Mouse (Mus musculus) urinary bladder, postnatal 14 days (tissue): Measurements from ENCODE around the gene C1qtnf1.
A peak's percentile ranks its signal among the peaks of the same experiment; 100 is the strongest.

ENCODE experiments used
- DNase-seq: peaks from one replicate; pipeline ENCODE4 v3.0.0; 2021; ENCODE audit warnings: low spot score

The C1qtnf1 gene

DNA sequence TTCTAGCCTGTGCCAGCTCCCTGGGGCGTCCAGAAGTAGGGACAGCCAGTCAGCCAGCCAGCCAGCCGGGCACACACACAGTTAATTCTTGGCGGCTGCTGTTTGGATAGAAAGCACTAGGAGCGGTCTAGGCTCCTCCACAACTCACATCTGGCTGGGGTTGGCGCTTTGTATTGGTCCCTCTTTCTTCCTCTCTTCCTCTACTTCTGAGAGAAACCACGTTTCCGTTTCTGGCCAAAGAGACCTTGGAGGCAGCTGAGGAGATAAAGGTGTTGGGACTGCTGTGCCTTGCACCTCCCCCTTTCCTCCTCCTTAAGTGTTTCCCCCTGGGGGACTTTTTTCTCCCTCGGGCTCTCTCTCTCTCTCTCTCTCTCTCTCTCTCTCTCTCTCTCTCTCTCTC lies at the start of gene C1qtnf1:
TSS of gene C1qtnf1 (plus strand) at position 218 of the 400 bp plus-strand sequence.
- DNase-seq, result peak; percentile 47

DNA sequence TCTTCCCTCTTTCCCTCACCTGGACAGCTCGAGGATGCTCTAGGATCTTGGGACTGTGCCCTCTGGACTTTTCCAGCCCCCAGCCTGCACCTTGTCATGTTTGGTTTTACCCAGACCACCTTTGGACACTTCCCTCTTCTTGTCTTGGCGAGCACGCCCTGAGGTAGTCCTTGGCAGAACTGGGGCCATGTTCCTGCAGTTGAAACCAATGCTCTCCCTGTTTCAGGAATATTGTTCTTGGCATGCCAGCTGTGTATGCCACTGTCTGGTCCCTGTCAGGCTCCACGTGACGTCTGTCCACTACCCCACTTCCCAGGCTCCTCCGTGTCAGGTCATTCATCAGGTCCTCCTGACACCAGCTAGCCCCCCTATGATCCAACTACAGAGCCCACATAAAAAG lies 49.3 kb upstream of the C1qtnf1 start:
- DNase-seq, result no peak

DNA sequence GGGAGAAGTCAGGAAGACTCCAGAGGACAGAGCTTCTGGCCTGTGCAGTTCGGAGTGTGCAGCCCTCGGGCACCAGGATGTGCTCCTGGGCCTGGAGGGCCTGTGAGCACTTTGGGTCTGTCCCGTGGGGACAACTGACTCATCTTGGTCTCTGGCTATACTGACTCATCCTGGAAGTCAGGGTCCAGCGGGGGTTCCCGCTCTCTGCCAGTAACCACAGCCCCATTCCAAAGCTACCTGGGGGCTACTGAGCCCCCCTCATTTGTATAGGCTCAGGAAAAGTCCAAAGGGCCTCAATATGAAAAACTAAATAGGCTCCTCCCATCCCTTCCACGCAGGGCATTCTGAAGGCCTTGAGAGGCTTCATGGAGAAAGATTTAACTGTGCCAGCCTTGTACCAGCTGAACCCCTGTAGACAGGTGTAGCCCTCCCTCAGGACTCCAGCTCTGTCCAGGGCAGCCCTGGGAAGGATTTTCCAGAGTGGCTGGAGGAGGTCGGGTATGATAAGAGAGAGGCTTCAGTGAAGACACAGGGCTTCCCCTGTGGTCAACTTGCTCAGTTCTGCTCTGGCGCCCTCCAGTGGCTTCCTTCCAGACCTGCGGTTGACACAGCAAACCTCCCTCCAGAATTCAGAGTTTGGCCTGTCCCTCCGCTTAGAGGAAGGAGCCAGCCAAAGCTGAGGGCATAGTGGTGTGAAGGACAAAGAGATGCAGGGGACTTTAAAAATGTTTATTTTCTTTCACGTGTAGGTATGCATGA lies 48.6 kb upstream of the C1qtnf1 start:
- DNase-seq, result peak; percentile 92

DNA sequence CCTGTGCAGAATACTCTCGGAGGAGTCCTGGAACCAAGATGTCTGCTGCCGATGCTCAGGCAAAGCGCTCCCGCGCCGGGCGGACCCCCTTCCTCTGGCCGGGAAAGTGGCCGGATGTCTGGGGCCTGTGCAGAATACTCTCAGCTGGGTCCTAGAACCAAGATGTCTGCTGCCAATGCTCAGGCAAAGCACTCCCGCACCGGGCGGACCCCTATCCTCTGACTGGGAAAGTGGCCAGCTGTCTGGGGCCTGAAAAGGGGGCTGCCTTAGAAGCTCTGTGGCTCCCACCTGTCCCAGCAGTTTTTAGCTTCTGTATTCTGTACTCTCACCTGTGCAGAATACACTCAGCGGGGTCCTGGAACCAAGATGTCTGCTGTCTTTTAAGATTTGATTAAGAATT lies 40.2 kb upstream of the C1qtnf1 start:
- DNase-seq, result peak; percentile 2

DNA sequence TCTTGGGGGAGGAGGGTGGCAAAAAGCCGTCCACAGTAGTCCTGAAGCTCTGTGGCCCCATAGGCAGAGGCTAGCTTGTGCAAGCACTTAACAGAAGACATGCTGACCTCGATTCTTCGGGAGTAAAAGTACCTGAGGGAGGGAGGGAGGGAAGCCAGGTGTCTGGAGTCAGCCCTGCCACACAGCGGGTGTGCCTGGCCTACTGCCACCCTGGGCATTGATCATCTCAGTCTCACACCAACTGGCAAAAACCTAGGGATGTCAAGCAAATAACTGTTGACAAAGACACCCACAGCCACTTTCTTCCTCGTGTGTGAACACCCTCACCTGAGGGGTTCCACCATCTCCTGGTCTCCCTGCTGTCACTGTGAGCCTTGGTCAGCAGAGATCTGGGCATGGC lies 34.0 kb upstream of the C1qtnf1 start:
- DNase-seq, result no peak

DNA sequence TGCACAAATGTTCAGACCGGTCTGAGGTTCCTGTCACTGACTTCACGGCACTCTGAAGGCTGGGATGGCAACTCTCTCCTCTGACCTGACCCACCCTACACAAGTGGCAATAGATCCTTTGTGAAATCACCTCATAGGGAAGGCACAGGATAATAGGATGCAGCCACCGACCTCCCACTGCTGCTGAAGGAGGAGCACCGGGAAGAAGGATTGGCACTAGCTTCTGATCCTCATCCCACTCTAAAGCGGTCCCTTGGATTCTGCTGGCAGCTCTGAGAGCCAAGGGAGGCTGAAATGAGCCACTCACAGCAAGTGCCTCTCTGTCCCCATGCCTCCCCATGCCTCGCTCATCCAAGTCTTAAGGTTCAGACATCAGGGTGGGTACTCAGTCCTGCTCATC lies 33.5 kb upstream of the C1qtnf1 start:
- DNase-seq, result peak; percentile 2

DNA sequence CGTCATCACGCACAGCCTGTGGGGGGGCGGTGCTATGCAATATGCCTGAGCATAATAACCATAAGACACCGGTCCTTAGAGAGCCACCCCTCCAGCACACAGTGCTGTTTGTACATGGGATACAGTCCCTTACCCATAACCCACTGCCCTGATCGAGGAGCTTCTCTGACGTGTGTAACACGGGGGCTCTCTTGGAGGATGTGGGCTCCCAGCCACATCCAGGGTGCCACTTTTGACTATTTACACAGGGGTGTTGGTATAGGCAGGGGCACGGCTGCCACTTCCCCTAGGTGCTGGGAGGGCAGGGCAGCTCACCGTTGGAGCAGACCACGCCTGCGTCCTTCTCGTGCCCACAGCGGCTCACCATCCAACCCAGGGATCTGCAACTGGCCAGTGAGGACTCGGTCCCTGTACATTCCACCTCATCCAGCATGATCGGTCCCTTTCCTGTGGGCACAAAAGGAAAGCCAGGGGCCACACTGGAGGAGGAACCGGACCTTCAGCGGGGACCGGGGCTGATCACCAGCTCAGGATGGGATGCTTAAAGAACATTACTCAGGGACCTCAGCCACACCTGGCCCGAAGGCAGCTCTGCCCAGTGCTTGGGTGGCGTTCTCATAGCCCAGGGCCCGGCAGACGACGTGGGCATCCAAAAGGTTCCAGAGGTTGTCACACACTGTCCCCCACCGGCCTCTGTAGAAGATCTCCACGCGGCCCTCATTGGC lies 30.0 kb upstream of the C1qtnf1 start:
- peak; percentile 2 for DNase-seq

DNA sequence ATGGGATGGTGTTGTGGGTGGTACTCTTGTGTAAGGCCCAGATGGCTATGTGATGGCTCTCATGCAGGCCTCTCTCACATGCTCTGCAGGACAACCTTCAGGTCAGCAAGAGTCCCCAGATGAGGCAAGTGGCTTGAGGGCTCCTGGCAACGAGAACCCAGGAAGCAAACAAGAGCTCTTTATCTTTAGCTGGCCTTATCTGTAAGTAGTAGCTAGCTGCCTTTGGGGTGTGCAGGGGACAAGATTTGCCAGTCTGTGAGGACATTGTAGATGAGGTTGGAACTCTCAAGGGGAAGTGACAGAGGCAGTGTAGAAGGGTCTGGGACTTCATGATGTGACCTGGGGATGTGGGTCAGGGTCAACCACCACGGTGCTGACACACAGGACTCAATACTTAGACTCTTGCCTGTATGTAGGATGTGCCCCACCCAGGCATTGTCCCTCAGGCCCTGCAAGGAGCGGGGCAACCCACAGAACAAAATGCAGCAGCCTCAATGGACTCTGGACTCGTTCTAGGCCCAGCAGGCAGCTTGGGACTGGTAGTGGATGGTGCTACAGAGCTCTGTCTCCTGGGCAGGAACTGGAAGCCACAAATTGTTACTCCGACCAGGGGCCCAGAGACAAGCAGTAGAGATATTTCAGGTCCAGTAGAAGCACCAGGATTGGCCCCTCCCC lies 28.0 kb upstream of the C1qtnf1 start:
- DNase-seq, result peak; percentile 3

DNA sequence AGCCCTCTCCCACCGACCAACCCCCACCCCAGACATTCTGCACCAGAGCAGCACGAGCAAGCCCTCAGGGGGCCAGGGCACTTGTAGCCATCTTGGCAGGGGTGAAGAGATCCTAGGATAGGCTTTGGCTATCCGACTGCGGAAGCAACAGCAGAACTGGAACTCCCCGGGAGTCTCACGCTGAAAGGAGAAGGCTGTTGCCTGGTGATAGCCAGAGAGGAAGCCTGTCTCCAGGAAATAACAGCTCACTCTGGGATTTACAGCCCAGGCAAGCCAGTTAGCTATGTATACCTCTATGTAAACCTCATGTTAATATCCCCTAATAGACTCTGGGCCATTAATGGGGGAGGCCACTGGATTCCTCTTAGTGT lies 27.5 kb upstream of the C1qtnf1 start:
- DNase-seq, result peak; percentile 32

DNA sequence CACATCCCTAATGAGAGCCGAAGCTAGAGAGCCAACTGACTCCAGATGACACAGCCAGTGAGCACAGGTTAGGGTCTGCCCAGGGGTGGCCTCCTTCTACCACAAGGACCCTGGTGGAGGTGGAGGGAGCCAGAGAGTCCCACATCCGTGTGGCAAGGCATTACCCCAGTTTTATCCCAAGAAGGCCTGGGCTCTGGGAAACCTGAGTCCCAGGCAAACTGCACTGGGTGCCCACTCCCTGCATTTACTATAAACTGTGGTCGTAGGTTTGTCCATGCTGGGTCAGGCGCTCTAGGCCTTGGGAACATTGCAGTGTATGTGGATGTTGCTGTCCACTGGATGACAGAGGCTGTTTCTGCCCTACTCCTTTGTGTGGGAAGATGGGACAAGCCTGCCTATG lies 26.8 kb upstream of the C1qtnf1 start:
- DNase-seq, result peak; percentile 9

DNA sequence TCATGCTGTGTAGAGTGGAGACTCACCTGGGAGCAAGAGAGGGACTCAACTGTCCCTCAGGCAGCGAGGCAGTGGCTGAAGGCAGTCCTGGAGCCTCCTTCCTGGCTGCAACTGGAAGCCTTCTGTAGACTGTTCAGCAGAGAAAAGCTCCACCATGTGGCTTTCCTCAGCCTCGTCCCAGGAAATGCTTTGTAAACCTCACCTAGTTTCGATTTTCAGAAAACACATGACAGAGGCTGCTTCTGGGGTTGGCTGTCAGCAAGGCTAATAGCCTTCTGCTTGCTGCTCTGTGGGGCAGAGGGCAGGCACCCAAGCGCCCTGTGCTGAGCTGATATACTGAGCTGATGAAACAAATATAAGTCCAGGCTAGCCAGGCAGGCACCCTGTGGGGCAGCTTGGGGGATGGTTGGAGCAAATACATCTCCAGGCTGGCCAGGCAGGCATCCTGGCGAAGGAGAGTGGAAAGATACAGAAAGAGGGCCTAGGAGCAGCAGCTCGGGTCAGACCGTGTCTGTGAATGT lies 26.2 kb upstream of the C1qtnf1 start, which contains the start of gene Lgals3bp:
TSS of gene Lgals3bp (minus strand) at position 333 of the 521 bp plus-strand sequence.
- peak; percentile 65 for DNase-seq

DNA sequence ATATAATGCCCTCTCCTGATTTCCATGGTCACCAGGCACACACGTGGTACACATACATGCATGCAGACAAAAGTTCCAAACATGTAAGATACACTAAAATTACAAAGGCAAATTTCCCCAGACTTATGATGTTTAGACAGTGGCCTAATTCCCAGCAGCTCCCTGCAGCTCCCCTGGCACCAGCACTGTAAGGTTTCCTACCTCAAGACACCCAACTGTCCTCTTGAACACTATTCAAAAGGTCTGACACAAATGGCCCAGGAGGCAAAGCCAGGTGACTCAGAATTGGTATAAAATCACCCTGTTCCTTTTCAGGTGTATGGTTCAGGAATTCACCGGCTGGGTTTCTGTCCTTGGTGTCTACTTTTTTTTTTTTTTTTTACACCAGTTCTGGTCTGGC lies 24.8 kb upstream of the C1qtnf1 start:
- peak; percentile 0 for DNase-seq

DNA sequence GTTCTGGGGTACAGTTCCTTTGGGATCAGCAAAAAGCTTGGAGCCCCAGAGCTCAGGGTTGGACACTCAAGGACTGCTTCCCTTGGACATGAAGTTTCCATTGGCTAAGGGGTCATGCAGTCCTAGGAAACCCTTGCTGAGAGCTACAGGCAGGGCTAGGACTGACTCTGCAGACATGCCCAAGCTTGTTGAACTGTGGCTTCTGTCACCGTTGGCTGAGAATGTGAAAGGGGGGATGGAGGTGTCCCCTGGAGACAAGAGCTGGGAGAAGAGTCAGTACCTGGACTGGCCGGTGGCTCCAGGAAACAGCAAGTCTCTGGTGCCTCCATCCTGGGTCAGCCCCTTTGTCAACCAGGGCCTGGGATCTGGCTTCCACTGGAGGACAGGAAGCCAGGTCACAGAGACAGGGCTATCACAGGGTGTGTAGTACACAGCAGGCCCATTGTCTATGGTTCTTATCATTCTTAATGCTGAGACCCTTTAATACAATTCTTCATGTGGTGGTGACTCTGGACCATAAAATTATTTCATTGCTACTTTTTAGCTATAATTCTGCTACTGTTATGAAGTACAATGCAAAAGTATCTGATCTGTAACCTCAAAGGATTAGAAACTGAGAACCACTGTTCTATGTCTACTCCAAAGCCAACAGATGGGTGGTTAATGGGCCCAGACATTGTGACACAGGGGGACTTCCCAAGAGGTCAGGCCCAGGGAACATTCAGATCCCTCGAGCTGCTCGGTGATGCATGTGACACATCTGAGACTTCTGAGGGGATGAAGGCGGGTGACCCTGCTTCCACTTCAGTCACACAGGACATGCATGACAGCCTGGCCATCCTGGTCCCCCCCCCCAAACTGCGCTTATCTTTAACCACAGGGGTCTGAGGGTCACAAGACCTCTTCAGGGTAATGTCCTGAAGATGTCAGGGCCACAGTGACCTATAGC lies 23.8 kb upstream of the C1qtnf1 start:
- DNase-seq, result peak; percentile 45

DNA sequence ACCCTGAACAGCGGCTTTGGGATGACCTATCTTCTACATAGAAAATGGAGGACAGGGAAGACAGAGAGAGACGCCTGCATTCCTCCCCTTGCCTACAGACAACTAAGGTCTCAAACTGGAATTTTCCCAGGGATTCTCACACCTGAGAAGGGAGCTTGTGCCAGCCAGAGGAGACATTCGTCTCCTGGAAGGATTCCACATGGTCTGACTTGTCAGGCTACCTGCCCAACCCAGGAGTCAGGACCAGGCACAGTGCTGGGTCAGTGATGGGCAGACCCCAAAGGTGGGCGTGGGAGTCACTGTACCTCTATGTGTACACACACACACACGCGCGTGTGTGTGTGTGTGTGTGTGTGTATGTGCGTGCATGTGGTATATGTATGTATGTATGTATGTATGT lies 22.7 kb upstream of the C1qtnf1 start:
- peak; percentile 2 for DNase-seq

DNA sequence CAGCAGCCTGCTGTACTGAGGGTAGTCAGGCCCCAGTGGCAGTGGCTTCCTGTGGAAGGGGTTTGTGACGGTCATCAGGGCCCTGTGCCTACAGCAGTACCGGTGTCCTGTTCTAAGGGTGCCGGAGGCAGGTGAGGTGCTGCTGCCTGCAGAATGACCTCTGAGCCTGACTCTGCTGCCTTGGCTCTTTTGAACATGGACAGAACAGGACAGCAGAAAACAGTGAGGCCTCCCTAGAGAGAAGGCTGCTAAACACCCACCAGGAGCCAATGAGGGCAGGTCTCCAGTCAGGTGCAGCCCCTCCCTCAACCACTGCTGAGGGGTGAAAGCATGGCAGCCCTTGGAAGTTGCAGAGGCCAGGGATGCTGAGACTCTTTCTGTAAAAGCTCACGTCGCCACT lies 21.5 kb upstream of the C1qtnf1 start:
- DNase-seq, result peak; percentile 3

DNA sequence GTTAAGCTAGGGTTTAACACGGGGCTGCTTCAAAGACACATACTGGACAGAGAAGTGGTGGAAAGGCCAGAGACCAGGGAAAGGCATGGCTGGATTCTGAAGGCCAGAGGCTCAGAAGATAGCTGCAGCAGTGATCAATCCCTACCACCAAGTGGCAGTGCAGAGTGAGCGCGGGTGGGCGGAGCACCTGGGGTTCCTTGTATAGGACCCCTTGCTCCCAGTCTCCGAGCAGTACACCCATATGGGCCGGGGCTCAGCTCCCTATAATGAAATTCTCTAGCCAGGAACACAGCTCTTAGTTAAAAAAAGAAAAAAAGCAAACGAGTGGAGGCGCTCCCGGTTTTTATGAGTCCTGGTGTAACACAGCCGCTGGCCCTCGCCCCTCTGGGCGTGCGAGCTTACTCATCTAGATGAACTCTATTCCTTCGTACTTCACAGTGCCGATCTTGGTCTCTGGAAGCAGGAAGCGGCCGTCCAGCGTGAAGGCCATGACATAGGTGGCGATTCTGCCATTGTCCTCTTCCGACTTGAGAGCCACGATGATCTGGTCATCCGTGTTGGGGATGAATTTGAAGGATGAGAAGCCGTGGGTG lies 20.6 kb upstream of the C1qtnf1 start:
- peak; percentile 63 for DNase-seq

DNA sequence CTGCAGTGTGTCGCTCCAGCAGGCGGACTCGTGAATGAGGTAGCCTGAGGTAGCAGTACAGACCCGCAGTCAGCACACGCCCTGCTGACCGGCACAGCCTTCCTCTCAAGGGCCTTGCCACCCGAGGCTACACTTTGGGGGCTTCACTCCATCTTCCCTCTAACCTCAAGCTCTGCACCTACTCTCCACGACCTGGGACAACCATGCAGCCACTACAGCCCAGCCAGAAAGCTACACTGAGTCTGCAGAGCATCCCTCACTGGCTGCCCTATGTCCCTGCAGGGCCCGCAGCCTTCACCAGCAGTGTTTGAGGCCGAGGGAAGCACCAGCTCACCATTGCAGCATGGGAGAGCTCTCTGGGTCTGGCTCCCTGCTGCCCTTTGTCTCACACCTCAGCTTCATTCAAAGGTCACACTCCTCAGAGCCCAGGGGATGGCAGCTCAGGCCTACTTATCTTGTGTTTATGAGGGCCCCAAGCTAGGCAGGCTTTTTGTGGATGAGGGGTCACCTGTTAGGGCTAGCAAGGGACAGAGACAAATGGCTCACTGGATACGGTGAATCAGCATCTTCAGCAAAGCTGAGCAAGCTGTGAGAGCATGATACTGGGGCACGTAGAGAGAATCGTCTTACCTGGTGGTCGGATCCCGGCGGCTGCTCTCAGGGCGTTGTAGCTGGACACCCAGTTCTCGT lies 19.8 kb upstream of the C1qtnf1 start:
- no peak for DNase-seq

DNA sequence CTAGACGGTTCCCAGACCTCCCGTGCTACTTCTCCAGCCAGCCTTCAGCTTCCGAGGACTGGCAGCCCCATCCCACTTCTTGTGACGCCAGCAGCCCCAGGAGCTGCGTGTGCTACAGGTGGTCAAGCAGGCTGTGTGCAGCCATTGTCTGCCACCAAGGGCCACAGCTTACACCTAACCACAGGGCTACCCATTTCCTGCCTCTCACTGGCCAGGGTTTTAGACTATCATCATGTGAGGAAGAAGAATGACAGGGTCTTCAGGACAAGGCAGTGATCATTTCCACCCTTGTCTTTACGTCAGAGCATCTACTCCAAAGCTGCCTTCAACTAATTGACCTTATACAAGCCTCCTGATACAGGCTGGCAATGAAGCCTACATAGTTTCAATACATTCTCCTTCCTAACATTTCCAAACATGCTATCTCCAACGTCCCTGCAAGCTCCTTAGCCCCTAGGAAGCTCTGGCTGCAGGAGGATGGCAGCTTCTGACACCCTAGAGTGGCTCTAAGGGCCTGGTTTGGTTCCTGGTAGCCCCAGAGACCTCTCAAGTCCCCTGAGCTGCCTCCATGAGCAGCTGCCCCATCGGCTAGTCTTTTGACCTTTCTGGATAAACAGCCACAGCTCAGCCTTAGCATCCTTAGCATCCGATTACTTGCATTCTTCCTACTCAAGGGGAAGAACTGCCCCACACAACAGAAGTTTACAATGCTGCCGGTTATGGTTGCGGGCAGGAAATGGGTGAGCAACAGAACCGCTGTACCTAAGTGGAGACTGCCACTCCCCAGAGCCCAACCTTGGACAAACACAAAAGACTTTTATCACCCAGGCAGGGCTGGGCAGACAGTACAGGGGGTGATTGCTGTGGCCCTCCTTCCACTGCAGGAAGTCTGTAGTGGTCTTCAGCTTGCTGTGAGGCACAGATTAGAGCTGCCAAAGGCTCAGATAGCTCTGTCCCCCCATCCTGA lies 18.6 kb upstream of the C1qtnf1 start:
- peak; percentile 61 for DNase-seq

DNA sequence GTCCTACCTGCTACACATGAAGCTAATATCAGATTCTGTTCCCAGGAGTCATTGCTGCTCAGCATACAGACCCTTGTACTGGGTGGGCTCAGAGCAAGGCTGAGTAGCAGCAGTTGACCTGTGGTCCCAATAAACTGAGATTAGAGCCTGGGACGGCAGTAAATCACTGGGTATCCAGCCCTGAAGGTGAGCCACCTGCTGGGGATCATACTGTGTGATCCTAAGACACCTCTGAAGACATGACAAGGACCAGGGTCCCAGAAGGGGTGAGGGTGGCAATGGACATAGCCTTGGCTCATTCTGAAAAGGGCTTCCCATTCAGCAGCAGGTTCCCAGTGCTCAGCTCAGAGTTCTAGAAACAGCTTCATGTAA lies 17.9 kb upstream of the C1qtnf1 start:
- no peak for DNase-seq
